Mouse (Mus musculus) brain, embryonic 18.5 days (tissue): ENCODE measurements around the gene Btaf1.
"Not testable (repeated sequence)": the region's sequence is repeated elsewhere in the genome, so short reads cannot be mapped to it uniquely, and the experiment has no call there.

Experiments
- DNase-seq: peaks from one replicate; pipeline ENCODE4 v3.0.0-alpha.2; 2012; ENCODE audit warnings: low read depth, low spot score

Gene Btaf1

DNA sequence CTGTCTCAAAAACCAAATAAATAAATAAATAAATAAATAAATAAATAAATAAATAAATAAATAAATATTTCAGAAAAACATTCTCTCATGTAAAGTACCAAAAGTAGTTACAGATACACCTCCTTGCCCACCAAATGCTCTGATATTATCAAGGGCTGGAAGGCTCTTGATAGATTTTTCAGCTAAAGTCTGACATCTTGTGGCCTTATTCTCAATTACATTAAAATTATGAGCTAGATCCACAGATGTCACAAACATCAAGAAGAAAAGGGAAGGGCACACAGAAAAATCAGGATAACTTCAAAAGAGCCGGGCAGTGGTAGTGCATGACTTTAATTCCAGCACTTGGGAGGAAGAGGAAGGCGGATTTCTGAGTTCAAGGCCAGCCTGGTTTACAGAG is 3.9 kb upstream of the Btaf1 start:
- no peak for DNase-seq

DNA sequence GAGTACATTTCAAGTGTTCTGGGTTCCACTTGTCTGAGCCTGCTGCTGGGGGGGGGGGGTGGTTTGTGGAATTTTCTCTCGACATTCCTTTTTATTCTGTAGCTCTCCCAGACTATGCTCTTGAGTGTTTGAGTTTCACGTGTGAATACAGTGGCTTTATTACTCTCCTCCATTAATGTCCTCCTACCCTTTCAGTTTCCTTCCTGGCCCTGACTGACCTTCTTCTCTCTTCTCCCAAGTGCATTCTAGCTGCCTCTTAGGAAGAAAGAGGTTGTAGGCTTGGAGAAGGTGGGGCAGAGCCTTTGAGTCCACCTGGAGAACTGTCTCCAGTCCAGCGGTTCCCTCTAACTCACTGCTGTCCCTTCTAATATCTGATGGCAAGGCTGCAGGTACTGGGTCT is 2.9 kb upstream of the Btaf1 start:
- no peak for DNase-seq

DNA sequence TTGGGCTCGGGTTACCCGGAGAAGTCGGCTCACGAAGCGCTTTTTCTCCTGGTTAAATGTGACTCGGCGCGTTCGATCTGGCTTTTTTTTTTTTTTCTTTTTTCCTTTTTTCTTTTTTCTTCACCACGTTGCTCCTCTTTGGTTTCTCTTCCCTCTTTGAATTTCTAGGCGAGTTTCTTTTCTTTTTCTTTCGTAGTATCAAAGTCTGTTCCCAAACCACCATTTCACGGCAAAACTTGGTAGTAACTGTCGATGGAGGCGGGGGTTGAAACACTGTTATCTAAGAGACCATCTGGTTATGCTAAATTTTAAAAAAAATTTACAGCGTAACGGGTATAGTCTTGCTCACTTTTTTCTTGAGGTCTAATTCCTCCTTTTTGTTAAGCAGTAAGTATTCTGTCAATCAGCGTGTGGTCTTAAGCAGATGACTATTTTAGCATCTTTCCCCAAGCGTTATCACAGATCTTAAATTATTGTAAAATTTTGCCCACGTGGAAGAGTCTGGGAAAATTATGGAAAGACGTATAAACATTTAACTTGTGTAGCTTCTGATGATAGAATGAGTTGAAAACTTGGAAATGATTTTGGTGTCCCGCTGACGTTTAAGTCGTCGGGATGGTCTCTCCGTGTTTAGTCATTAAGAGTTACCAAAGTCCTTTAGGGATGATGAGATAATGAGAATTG is 816 bp downstream of the Btaf1 start:
- DNase-seq: no peak

DNA sequence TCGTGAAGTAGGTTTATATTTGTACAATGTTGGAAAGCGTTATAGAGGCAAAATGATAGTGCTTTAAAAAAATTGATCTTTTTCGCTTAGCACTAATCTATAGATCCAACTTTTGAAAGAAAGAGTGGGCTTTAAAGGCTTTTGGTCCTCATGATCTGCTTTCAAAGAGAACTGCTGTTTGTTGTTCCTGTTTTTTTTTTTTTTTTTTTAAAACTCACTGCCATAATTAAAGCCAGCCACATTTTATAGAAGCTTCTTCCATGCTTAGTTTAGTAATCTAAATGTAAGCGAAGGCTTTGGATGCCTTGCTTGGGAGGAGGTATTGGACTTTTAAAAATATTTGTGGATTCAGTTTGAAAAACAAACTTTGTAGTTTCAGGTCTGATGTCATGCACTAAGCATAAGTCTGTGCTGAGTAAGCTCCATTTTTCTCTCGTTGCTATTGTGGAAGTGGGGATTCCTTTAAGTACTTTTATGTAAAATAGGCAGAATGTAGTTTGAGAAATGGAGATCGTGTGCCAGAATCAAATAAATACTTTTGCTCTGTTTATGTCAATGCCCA is 2.0 kb downstream of the Btaf1 start:
- no peak for DNase-seq

DNA sequence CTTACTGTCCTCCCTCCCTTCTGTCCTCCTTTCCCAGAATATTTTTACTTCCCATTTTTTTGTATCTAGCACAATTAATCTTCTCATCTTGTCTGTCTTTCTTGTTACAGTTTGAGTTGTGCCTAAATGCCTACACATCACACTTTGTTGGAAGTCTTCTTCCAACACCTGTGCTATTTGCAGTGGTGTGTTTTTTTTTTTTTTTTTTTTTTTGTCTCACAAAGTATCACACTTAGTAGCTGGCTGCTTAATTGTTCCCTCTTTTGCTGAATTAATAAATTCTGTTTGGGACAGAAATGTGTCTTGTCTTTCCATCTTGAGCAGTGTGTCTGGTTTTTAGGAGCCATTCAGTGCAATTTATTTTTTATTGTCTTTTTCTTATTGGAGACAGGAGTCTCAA is 3.9 kb downstream of the Btaf1 start:
- DNase-seq: no peak

DNA sequence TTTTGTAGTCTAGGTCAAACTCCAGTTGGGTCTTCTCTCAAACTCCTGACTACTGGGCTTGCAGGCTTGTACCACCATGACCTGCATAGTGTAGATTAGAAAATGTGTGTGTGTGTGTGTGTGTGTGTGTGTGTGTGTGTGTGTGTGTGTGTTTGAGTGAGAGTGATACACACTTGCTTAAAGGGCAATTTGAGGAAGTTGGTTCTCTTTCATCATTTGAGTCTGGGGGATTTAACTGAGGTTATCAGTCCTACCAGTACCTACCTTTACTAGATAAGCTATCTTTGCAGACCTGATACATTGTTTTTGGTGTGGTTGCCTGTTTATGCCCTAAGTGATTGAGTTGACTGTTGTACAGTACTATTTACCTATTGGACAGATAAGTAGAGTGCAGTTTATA is 6.2 kb downstream of the Btaf1 start:
- DNase-seq: no peak

DNA sequence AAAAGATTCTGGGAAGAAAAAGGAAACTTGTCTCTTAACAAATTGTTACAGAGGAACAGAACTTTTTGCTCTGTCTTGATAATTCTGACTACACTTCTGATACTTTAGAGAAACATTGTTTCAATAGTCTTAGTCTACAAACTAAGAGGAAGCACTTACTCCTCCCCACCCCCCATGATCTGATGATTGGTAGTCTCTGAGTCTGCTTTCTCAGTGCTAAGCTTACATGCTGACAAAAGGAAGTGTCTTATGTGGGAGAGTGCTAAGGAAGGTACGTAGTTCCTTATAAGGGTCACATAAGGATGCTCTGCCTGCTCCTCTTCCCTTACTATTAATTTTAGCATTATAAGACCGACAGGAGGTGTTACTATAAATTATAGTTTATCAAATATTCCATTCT is 6.7 kb downstream of the Btaf1 start:
- no peak for DNase-seq

DNA sequence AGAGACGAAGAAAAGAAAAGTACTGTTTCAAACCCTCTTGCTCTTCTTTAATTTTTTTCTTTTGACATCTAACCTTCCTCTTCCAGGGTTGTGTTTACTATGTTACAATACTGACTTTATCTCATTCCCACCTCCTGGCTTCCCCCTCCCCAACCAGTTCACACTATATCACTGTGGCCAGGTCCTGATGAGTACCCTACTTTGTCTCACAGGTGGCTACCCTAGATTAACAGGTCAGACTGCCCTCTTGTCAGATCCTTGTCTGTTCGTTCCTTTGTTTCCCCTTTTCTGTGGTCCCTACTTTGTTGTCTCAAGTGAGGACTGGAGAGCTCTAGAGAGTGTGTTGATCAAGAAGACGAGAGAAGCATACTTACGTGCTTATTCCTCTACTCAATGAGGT is 10.4 kb downstream of the Btaf1 start:
- no peak for DNase-seq

DNA sequence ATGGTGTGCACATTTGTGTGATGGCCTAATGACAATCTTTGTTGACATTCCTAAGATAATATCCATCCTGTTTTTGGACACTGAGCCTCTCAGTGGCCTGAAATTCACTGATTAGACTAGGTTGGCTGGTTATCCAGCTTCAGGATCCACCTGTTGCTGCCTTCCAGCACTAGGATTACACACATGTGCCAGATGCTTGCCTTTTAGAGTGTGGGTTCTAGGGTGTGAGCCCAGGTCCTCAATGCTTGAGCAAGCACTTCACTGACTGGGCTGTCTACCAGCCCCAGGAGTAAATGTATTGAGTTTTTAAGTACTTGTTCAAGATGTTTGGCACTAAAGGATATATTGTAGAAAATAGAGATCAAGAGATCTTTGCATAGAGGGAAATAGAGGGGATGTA is 12.1 kb downstream of the Btaf1 start:
- DNase-seq: no peak

DNA sequence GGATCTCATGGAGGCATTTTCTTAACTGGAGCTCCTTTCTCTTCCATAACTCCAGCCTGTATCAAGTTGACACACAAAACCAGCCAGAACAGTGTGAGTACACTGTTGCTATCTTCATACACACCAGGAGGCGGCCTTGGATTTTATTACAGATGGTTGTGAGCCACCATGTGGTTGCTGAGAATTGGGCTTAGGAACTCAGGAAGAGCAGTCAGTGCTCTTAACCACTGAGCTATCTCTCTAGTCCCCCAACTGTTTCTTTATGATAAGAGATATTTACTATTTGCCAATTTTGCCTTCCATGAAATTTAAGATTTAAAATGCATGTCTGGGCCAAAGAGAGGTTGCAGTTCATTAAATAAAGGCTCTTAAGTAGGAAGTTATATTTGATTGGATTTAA is 14.2 kb downstream of the Btaf1 start:
- no peak for DNase-seq

DNA sequence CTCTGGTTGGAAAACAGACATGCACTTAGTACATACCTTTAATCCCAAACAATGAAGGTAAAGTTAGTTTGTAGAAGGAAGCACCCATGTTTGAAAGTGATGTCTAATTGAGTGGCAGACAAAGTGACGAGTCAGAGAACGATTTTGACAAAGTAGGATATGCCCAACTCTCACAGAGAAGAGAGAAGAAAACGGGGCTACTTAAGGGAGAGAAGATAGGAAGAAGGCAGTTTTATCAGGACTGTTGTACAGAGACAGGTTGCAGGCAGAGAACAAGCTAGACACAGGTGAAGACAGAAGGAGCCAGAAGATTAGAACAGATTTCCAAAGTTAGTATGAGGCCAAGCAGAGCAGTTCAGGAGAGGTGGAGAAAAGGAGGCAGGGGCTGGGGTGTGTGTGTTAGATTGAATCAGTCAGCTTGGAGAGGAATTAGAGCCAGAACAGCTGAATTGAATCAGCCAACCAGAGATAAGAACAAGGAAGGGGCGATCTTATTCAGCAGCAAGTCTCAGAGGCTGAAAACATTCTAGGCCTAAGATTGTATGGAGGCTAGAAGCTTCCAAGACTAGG is 27.8 kb downstream of the Btaf1 start:
- no peak for DNase-seq

DNA sequence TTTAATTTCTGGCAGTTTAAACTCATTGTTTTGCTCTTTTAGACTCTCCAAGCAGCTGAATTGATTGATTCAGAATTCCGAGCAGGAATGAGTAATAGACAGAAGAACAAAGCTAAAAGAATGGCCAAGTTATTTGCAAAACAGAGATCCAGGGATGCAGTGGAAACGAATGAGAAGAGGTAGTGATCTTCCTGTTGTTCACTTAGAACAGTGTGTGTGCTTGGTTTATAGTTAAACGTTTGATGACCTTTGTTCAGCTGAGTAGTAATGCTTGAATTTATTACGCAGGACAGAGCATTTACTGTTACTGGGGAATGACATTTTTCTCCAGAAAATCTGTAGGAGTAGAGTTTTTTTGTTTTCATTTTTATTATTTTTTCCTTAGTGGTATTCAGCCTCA is 32.5 kb downstream of the Btaf1 start:
- no peak for DNase-seq

DNA sequence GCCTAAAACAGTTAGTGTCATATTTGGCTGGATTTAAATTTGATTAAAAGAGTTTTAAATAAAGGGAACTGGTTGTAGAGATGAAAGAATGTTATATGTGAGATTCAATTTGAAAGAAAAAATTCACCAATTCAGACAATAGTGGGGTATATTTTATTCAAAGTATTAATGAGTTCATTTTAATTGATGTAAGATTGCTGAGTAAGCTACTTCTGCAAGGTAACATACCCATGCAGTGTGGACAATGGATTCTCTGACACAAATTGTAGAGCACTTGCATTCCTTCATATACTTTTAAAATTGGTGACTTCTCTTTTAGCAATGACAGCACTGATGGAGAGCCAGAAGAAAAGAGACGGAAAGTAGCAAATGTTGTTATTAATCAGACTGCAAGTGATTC is 35.4 kb downstream of the Btaf1 start:
- no peak for DNase-seq

DNA sequence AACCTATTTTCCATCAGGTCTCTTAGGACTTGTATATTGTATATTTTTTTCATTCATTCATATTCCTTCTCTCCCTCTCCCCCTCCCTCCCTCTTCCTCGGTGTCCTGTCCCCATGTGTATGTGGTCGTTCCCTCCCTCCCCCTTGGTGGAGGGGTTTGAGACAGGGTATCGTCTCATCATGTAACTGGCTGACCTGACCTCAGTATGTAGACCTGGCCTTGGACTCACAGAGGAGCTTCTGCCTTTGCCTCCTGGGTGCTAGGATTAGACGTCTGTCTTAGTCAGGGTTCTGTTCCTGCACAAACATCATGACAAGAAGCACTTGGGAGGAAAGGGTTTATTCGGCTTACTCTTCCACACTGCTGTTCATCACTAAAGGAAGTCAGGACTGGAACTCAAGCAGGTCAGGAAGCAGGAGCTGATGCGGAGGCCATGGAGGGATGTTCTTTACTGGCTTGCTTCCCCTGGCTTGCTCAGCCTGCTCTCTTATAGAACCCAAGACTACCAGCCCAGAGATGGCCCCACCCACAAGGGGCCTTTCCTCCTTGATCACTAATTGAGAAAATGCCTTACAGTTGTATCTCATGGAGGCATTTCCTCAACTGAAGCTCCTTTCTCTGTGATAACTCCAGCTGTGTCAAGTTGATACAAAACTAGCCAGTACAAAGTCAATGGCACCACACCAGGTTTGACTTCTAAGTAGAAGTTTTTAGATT is 36.8 kb downstream of the Btaf1 start:
- not testable (repeated sequence) for DNase-seq

DNA sequence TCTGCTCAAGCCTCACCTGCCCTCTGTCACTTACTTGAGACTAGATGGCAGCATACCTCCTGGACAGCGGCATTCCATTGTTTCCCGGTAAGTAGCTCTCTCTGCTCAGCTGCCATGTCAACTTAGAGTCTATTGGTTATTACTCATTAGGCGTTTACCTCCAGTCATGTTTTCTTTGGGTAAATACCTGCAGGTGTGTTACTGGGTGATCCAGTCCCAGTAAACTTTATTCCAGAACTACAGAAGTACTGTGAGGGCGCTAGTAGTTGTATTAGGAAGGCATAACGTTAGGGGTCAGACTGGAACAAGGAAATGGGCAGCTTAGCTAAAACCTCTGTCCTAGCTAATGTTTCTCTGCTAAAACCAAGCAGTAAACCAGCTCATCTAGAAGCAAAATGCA is 78.7 kb downstream of the Btaf1 start:
- no peak for DNase-seq

DNA sequence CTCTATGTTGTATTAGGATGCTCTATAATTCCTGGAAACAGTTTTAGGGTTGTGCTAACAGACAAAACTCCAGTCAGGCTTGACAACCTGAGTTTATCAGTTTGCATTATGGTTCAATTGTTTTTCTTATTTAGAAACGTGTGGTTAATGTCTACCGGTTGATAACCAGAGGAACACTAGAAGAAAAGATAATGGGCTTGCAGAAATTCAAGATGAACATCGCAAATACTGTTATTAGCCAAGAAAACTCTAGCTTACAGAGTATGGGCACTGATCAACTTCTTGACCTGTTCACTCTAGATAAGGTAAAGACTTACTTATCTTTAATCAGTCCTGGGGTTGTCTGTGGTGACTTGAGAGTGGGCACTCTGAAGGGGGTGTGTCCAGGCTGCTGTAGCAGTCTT is 84.0 kb downstream of the Btaf1 start:
- DNase-seq: no peak

DNA sequence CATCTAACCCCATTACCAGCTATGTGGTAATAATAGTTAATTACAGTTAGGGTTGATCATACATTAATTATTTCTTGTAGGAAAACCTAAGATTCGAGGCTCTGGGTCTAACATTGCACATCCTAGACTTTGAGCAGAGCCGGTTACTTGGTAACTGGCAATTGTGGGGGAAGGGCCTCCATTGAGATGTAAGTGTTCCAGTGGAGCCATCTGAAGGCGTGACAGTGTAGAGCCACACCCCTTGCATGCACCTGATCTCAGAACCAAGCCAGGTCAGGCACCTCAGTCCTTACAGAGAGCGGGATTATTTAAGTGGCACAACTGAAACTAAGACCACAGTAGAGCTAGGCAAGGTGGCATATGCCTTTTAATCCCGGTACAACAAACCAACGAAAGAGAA is 87.6 kb downstream of the Btaf1 start:
- DNase-seq: no peak

DNA sequence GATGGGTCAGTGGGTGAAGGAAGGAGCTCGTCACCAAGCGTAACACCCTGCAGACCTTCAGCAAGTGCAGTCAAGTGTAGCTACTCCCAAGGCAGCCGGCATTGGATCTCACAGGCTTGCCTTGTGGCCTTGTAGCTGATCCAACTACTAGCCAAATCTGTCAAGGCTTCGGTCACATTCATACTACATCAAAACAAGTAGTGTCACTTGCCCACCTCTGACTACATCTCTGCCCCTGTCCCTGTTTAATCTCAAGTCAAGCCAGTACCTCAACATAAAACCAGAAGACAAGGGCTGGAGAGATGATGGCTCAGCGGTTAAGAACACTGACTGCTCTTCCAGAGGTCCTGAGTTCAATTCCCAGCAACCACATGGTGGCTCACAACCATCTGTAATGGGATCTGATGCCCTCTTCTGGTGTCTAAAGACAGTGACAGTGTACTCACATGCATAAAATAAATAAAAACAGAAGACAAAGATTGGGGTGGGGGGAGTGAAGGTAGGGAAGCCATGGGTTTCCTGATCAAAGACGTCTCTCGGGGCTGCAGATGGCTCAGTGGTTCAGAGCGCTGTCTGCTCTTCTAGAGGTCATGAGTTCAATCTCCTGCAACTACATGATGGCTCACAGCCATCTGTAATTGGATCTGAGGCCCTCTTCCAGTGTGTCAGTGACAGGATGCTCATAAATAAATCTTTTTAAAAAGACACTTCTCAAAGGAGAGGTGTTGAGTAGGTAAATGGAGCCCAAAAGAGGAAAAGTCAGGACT is 88.5 kb downstream of the Btaf1 start:
- no peak for DNase-seq

DNA sequence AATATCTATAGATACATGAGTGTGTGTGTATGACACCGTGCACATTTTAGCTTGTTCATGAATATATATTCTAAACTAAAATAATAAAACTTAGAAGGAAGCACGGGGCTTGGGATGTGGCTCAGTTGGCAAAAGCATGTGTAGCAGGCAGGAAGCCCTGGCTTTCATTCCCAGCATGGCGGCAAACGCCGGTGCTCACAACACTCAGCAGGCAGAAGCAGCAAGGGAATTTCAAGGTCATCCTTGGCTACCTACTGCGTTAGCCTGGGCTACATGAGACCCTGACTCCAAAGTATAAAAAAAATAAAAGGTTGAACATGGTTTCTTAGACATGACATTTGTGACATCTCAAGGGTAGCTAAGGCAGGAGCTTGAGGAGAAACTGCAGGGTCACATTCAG is 91.0 kb downstream of the Btaf1 start:
- no peak for DNase-seq

DNA sequence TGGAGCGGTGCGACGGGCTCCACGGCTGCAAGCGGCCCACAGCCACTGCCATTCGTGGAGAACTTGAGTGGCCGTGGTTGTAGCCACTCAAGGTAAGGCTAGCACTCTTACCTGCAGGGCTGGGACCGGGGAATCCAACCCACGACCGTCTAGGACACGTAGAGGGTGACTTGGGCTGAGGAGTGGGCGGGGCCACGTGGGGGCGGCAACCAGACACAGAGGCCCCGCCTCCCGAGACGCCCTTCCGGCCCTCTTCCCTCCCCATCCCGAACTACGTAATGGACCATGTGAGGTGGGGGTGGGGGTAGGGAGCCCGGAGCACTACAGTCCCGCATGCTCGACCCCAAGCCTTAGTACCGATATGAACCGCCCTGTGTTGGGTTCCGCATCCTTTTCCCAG is 92.5 kb downstream of the Btaf1 start:
- DNase-seq: peak; percentile 37

DNA sequence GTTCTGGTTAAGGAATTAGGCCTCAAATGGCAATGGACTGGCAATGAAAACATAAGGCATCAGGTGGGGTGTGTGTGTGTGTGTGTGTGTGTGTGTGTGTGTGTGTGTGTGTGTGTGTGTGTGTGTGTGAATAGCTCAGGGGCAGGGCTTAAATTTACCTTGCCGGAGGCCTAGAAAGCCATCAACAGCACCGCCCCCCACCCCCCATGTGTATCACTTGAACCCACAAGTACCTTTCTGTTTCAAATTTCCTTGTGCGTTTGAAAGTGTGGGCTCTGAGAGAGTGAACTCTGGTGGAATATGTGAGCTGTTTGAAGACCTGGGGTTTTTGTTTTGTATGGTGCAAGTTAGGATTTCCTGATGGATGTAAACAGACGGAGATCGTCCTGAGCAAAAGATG is 93.1 kb downstream of the Btaf1 start:
- DNase-seq: no peak

DNA sequence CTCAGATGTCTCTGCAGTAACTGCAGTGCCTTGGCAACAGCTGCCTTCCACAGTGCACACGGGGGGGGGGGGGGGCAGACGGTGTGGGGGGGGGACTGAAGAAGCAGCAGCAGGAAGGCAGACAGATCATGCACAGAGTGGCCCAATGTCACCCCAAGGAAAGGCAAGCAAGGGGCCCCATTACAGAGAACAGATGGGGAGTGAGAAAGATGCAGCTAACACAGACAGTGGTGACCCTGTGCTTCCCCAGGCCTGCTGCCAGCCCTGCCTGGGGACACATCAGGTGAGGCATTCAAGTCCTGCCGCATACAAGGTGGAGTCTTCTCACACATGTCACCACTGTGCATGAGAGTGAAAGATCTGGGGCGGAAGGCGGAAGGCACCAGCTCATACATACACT is 94.7 kb downstream of the Btaf1 start:
- no peak for DNase-seq
